In genomic region chr6:124857840-124858530, GRCm38 (mm10) we compare ENCODE assay signal across 8 mouse cellular contexts. TPM values are rescaled to one million over a fixed set of nuclear protein-coding genes. Genes with fewer than 3 reads are reported as not detected.
DNase-seq lines count a peak whose midpoint lies in the region; ATAC-seq and TF ChIP-seq lines count a peak whose summit lies in the region.

No protein-coding gene starts in this region.

- 0 out of 2 replicates have a peak, but pooled peaks cover under 1% of the 10 kb centered on the region for H3K36me3 ChIP-seq in kidney, postnatal 0 days (ENCODE audit: insufficient read depth, low read length)
- peaks cover 23% of the 10 kb centered on the region for H3K36me3 ChIP-seq in forebrain, embryonic 14.5 days (ENCODE audit: control insufficient read depth, insufficient read depth, low read length)
- no peaks in the 10 kb centered on the region for H3K36me3 ChIP-seq in liver, postnatal 0 days (replicated peaks; ENCODE audit: insufficient read depth, low read length)

- H3K4me3 ChIP-seq in kidney, postnatal 0 days (replicated peaks; ENCODE audit: low read depth, low read length), result peak overlapping the region; percentile 61
- peak overlapping the region; percentile 75 for H3K4me3 ChIP-seq in forebrain, embryonic 14.5 days (ENCODE audit: low read depth, low read length)
- peak overlapping the region; percentile 52 for H3K4me3 ChIP-seq in liver, postnatal 0 days (ENCODE audit: low read depth, low read length)

- H3K4me1 ChIP-seq in kidney, postnatal 0 days (replicated peaks; ENCODE audit: insufficient read depth, low read length), result peaks cover 4% of the 10 kb centered on the region; the same call in 1 of the 2 replicates
- H3K4me1 ChIP-seq in forebrain, embryonic 14.5 days (ENCODE audit: control insufficient read depth, insufficient read depth, low read length), result peaks cover 28% of the 10 kb centered on the region
- peaks cover 6% of the 10 kb centered on the region for H3K4me1 ChIP-seq in liver, postnatal 0 days (ENCODE audit: insufficient read depth)

- H3K27me3 ChIP-seq in kidney, postnatal 0 days (ENCODE audit: insufficient read depth, low read length), result no peaks in the 10 kb centered on the region
- H3K27me3 ChIP-seq in forebrain, embryonic 14.5 days (replicated peaks; ENCODE audit: control insufficient read depth, insufficient read depth, low read length), result no peaks in the 10 kb centered on the region
- H3K27me3 ChIP-seq in liver, postnatal 0 days (ENCODE audit: insufficient read depth, low read length), result peaks cover 72% of the 10 kb centered on the region

- H3K4me2 ChIP-seq in kidney, postnatal 0 days (ENCODE audit: low read length), result peak overlapping the region; percentile 86
- peak overlapping the region; percentile 78 for H3K4me2 ChIP-seq in forebrain, embryonic 14.5 days (ENCODE audit: low read length)
- peak overlapping the region; percentile 83 for H3K4me2 ChIP-seq in liver, postnatal 0 days (ENCODE audit: low read depth, low read length)

- no peak for TF ChIP-seq EP300 in liver, postnatal 0 days (IDR thresholded peaks at IDR 0.05; ENCODE audit: low read depth)

- ATAC-seq in kidney, postnatal 0 days (replicated peaks; ENCODE audit: low FRiP score, low read depth), result no peak
- no peak for ATAC-seq in forebrain, embryonic 14.5 days
- no peak for ATAC-seq in liver, postnatal 0 days
- ATAC-seq in megakaryocyte progenitor cell, adult 5-6 weeks (replicated peaks; ENCODE audit: poor library complexity), result no peak

- 27% methylated on average over 26 of the region's 26 CpGs for WGBS in kidney, postnatal 0 days
- 28% methylated on average over 26 of the region's 26 CpGs for WGBS in forebrain, embryonic 14.5 days
- WGBS in liver, postnatal 0 days (ENCODE audit: insufficient replicate concordance), result 32% methylated on average over 26 of the region's 26 CpGs

- no peak for DNase-seq in kidney, postnatal 0 days (ENCODE audit: low spot score)
- DNase-seq in kidney, adult 9 months, result no peak
- DNase-seq in cerebellum, adult 9-11 months, result peak; percentile 53
- DNase-seq in forebrain, embryonic 14.5 days (ENCODE audit: low spot score), result no peak
- DNase-seq in liver, postnatal 0 days, result no peak
- no peak for DNase-seq in urinary bladder, adult 2 months (ENCODE audit: low spot score)
- DNase-seq in right cerebral cortex, postnatal 14 days, result no peak

- H3K9me3 ChIP-seq in kidney, postnatal 0 days (replicated peaks; ENCODE audit: low read length), result no peaks in the 10 kb centered on the region
- no peaks in the 10 kb centered on the region for H3K9me3 ChIP-seq in forebrain, embryonic 14.5 days (replicated peaks; ENCODE audit: control insufficient read depth, low read length)
- no peaks in the 10 kb centered on the region for H3K9me3 ChIP-seq in liver, postnatal 0 days (ENCODE audit: low read length)

- H3K9ac ChIP-seq in kidney, postnatal 0 days (ENCODE audit: low read depth, low read length), result no peak overlapping the region; the same call in 1 of the 2 replicates
- peak overlapping the region; percentile 93 for H3K9ac ChIP-seq in forebrain, embryonic 14.5 days (ENCODE audit: low read length)
- no peak overlapping the region for H3K9ac ChIP-seq in liver, postnatal 0 days (replicated peaks)

- no peak for TF ChIP-seq CTCF in kidney, postnatal 0 days (IDR thresholded peaks at IDR 0.05; ENCODE audit: low read depth)
- TF ChIP-seq CTCF in liver, postnatal 0 days (IDR thresholded peaks at IDR 0.05; ENCODE audit: low read depth), result no peak

- H3K27ac ChIP-seq in kidney, postnatal 0 days, result no peak overlapping the region
- H3K27ac ChIP-seq in forebrain, embryonic 14.5 days (ENCODE audit: low read depth, low read length), result peak overlapping the region; percentile 98; the same call in 1 of the 2 replicates
- no peak overlapping the region for H3K27ac ChIP-seq in liver, postnatal 0 days (ENCODE audit: low read depth)

RNA-seq across cellular contexts. Expression of gene P3h3, which starts 0.4 kb away (rescaled TPM):
- 14.7 and 14.8 TPM in 2 replicates for polyA plus RNA-seq in kidney, postnatal 0 days (2015; fragmentation: Nextera tagmentation; extraction: Ambion mirVana)
- 6.2 and 10.1 TPM in 2 replicates for polyA plus RNA-seq in forebrain, embryonic 14.5 days (2014; fragmentation: Nextera tagmentation; extraction: Ambion mirVana)
- 0.80 and 0.88 TPM in 2 replicates for polyA plus RNA-seq in liver, postnatal 0 days (2015; fragmentation: Nextera tagmentation; extraction: Ambion mirVana)
- 74.5 and 82.9 TPM in 2 replicates for polyA plus RNA-seq in urinary bladder, adult 2 months (2012; rRNA removed)
- 1.3 and 3.5 TPM in 2 replicates for total RNA-seq in megakaryocyte progenitor cell, adult 5-6 weeks (2015)
- 1.00 and 2.5 TPM in 2 replicates for total RNA-seq in megakaryocyte progenitor cell, adult 5-6 weeks (2017)

RNA-seq across cellular contexts. Expression of gene Gpr162, which starts 5.8 kb away (rescaled TPM):
- 1.5 and 2.2 TPM in 2 replicates for polyA plus RNA-seq in kidney, postnatal 0 days (2015; fragmentation: Nextera tagmentation; extraction: Ambion mirVana)
- 11.0 and 13.0 TPM in 2 replicates for polyA plus RNA-seq in forebrain, embryonic 14.5 days (2014; fragmentation: Nextera tagmentation; extraction: Ambion mirVana)
- 0.04 and 0.08 TPM in 2 replicates for polyA plus RNA-seq in liver, postnatal 0 days (2015; fragmentation: Nextera tagmentation; extraction: Ambion mirVana)
- 0.94 and 0.99 TPM in 2 replicates for polyA plus RNA-seq in urinary bladder, adult 2 months (2012; rRNA removed)
- total RNA-seq in megakaryocyte progenitor cell, adult 5-6 weeks (2015), result not detected in 2 replicates
- not detected in 2 replicates for total RNA-seq in megakaryocyte progenitor cell, adult 5-6 weeks (2017)

RNA-seq across cellular contexts. Expression of gene Gnb3, which starts 17.9 kb away (rescaled TPM):
- polyA plus RNA-seq in kidney, postnatal 0 days (2015; fragmentation: Nextera tagmentation; extraction: Ambion mirVana), result 0.98 and 1.2 TPM in 2 replicates
- 0.54 and 0.89 TPM in 2 replicates for polyA plus RNA-seq in forebrain, embryonic 14.5 days (2014; fragmentation: Nextera tagmentation; extraction: Ambion mirVana)
- polyA plus RNA-seq in liver, postnatal 0 days (2015; fragmentation: Nextera tagmentation; extraction: Ambion mirVana), result 0.19 TPM in 1 of 2 replicates, not detected in the other
- polyA plus RNA-seq in urinary bladder, adult 2 months (2012; rRNA removed), result 0.21 and 0.32 TPM in 2 replicates
- total RNA-seq in megakaryocyte progenitor cell, adult 5-6 weeks (2015), result not detected in 2 replicates
- not detected in 2 replicates for total RNA-seq in megakaryocyte progenitor cell, adult 5-6 weeks (2017)

RNA-seq across cellular contexts. Expression of gene Cdca3, which starts 28.6 kb away (rescaled TPM):
- polyA plus RNA-seq in kidney, postnatal 0 days (2015; fragmentation: Nextera tagmentation; extraction: Ambion mirVana), result 85.1 and 91.2 TPM in 2 replicates
- 107 and 139 TPM in 2 replicates for polyA plus RNA-seq in forebrain, embryonic 14.5 days (2014; fragmentation: Nextera tagmentation; extraction: Ambion mirVana)
- 96.4 and 98.3 TPM in 2 replicates for polyA plus RNA-seq in liver, postnatal 0 days (2015; fragmentation: Nextera tagmentation; extraction: Ambion mirVana)
- polyA plus RNA-seq in urinary bladder, adult 2 months (2012; rRNA removed), result 5.0 and 5.5 TPM in 2 replicates
- 130 and 145 TPM in 2 replicates for total RNA-seq in megakaryocyte progenitor cell, adult 5-6 weeks (2015)
- total RNA-seq in megakaryocyte progenitor cell, adult 5-6 weeks (2017), result 149 and 159 TPM in 2 replicates

RNA-seq across cellular contexts. Expression of gene Usp5, which starts 28.7 kb away (rescaled TPM):
- 96.6 and 106 TPM in 2 replicates for polyA plus RNA-seq in kidney, postnatal 0 days (2015; fragmentation: Nextera tagmentation; extraction: Ambion mirVana)
- polyA plus RNA-seq in forebrain, embryonic 14.5 days (2014; fragmentation: Nextera tagmentation; extraction: Ambion mirVana), result 154 and 174 TPM in 2 replicates
- 32.2 and 36.6 TPM in 2 replicates for polyA plus RNA-seq in liver, postnatal 0 days (2015; fragmentation: Nextera tagmentation; extraction: Ambion mirVana)
- polyA plus RNA-seq in urinary bladder, adult 2 months (2012; rRNA removed), result 68.8 and 73.6 TPM in 2 replicates
- 42.0 and 46.7 TPM in 2 replicates for total RNA-seq in megakaryocyte progenitor cell, adult 5-6 weeks (2015)
- total RNA-seq in megakaryocyte progenitor cell, adult 5-6 weeks (2017), result 86.1 and 87.7 TPM in 2 replicates
